Mouse (Mus musculus): ENCODE data around the gene Cd207.
A peak's percentile ranks its signal among the peaks of the same experiment; 100 is the strongest.
"Not testable (repeated sequence)": the region's sequence is repeated elsewhere in the genome, so short reads cannot be mapped to it uniquely, and the experiment has no call there.

Cd207 gene

DNA sequence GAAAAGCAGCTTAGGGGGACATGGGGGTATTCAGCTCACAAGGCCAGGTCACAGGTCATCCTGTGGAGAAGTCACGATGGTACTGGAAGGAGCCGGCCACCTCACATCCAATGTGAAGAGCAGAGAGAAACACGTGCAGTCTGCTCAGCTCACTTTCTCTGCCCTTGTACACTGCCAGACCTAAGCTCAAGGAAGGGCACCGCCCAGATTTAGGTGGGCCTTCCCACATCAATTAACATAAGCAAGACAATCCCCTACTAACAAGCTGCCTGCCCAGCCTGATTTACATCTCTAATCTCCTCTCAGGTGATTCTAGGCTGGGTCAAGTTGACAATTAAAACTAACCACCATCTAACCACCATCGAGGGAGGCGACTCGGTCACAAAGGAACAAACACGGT, 20.3 kb upstream of the Cd207 start:
- DNase-seq (ENCODE audit: low spot score in 2 of 2): no peak

GRCm38 (mm10) chr6:83696684-83697083, 19.0 kb upstream of the Cd207 start:
- DNase-seq (ENCODE audit: low spot score in 2 of 2): no peak

DNA sequence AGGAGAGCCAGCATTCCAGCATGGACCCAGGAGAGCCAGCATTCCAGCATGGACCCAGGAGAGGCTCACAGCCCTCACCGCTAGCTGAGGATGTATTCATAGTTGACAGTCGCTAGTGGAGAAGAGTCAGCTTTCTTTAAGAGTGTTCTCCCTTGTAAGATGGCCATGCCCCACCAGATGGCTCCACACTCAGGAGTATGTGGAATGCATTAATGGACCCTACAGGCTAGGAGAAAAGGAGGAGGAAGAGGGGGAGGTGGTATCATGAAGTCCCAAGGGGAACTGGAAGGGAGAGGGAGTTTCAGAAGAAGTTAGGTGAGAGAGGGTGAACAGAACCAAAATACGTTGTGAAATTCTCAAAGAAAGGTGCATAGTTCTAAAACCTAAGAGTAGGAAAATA, 18.1 kb upstream of the Cd207 start:
- no peak for DNase-seq (ENCODE audit: low spot score in 2 of 2)

- peak; percentile 36 to 38 for DNase-seq (ENCODE audit: low spot score in 2 of 2)
Observed at GRCm38 (mm10) chr6:83693835-83694234, 16.2 kb upstream of the Cd207 start.

DNA sequence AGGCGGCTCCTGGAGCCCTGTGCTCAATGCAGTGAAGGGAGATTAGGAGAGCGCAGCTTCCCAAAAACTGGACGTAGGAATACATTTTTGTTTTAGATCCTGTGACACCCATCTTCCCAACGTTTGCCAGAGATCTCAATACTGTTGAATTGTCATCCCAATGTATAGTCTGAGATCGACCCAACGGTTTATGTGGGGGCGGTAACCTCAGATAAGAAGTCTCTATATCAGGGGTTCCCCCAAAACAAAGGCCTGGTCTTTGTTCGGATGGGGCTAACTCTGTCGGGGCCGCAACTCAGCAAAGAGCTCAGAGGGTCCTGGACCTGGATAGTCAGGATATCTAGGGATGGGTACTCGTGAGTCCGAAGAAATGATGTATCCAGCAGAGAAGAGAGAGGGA, 15.3 kb upstream of the Cd207 start:
- no peak for DNase-seq (ENCODE audit: low spot score in 2 of 2)

DNA sequence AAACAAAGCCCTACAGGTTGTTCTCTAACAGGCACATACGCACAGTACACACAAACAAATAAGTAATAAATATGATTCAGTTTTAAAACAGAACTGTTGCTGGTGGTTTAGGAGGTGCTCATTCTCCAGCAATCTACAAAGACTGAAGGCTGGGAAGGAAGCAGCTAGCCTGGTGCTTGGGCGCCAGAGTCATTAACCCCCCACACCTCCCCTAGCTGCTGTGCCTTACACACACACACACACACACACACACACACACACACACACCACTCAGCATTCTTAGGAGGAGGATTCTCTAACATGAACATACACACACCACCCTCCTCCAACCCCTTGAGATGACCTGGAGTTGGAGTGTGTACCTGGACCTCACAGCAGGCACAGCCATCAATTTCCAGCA, 13.3 kb upstream of the Cd207 start:
- no peak for DNase-seq (ENCODE audit: low spot score in 2 of 2)

GRCm38 (mm10) chr6:83690277-83690676, 12.6 kb upstream of the Cd207 start:
- peak in 1 of 2 experiments; percentile 32 for DNase-seq (ENCODE audit: low spot score in 2 of 2)

DNA sequence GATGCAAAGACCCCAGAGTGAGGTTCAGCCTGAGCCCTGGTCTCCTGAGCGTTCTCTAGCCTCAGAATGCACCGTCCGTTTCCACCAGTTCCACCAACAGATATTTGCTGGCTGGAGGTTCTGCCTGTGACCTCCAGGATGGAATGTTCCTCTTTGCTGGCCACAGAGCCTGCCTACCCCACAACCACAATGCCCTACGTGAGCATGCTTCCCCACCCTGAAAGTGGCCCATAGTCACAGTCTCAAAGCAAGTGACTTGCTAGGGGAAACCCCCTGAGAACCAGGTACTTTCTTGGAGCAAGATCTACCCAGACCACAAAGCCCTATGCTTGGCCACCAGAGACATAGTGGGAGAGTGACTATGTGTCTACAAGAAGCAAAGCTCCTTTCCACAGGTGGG, 11.7 kb upstream of the Cd207 start:
- no peak for DNase-seq (ENCODE audit: low spot score in 2 of 2)

DNA sequence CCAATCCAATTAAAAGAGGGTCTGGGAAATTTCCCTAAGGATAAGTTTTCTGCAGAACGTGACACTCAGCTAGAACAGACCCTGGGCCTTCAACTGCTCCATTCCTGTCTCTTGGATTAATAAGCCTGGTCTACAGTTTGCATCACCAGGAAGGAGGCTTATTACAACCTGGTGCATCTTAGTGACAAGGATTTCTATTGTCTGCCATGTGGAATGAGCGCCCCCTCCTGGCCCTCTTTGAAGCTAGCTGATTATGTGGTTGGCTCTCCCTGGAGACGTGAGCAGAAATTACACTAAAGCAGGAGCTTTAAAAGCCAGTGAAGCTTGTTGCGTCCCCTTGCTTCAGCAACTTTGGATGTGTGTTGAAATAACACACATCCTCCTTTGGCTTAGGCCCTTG, 4.3 kb downstream of the Cd207 start:
- DNase-seq (ENCODE audit: low spot score in 2 of 2): peak; percentile 42 to 55

- DNase-seq (ENCODE audit: low spot score in 2 of 2): no peak
Observed at GRCm38 (mm10) chr6:83665009-83665408, 12.6 kb downstream of the Cd207 start.

GRCm38 (mm10) chr6:83660821-83661220, 16.8 kb downstream of the Cd207 start:
- DNase-seq (ENCODE audit: low spot score in 2 of 2): no peak

- DNase-seq (ENCODE audit: low spot score in 2 of 2): no peak
Observed at GRCm38 (mm10) chr6:83656087-83656486, 21.6 kb downstream of the Cd207 start, which contains the start of gene Clec4f. Gene Clec4f, minus strand, starts transcription at chr6:83656187.

- no peak for DNase-seq (ENCODE audit: low spot score in 2 of 2)
Observed at GRCm38 (mm10) chr6:83646715-83647114, 30.9 kb downstream of the Cd207 start.

DNA sequence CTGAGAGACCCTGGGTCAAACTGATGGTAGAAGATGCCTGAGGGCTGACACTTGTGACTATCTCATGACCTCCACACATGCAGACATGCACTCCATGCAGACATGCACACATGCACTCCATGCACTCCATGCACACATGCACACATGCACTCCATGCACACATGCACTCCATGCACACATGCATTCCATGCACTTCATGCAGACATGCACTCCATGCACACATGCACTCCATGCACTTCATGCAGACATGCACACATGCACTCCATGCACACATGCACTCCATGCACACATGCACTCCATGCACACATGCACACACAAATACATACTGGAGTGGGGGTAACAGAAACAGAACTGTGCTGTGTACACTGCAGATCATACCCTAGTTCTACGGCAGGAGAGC, 42.3 kb downstream of the Cd207 start:
- no peak for DNase-seq (ENCODE audit: low spot score in 2 of 2)

- DNase-seq (ENCODE audit: low spot score in 2 of 2): not testable (repeated sequence)
Observed at GRCm38 (mm10) chr6:83634631-83635030, 43.0 kb downstream of the Cd207 start.

DNA sequence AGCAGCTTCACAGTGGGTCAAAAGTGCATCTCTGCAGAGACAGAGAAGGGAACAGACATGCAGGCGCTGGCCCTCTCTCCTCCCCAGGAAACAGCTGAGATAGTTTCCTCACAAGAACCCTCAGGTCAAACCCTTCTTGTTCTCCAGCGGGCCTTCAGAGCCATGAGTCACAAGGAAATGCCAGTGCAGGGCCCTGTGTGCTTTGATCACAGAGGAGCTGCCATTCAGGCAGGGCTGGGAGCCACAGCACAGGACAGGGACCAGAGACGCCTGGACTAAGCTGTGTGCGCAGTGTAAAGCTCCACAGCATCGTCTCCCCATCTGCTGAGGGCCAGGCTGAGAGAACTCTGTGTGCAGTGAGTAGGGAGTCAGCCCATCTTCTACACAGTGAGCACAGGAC, 43.6 kb downstream of the Cd207 start:
- not testable (repeated sequence) for DNase-seq (ENCODE audit: low spot score in 2 of 2)

DNA sequence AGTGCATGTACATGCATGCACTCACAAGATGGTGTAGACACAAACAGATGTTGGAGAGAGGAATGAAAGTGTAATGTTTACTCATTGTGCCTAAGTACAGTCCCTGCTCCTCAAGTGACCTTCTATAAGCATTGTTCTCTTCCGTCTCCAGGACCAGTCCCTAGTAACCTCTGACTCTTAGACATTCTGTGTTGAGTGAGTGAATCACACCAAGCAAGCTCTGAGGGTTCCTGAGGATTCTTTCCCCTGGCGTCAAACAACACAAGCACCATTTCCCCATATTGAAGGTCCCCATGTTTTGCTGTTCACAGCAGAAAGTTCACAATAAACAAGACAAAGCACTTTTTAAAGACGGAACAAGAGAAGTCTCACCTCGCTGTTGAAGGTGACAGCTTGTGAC, 45.8 kb downstream of the Cd207 start:
- DNase-seq (ENCODE audit: low spot score in 2 of 2): no peak

- DNase-seq (ENCODE audit: low spot score in 2 of 2): no peak
Observed at GRCm38 (mm10) chr6:83626781-83627180, 50.9 kb downstream of the Cd207 start.

Measured in natural killer cell, adult 2 months (primary cell).